Mouse (Mus musculus): ENCODE results near the gene Tln1.
A peak's percentile ranks its signal among the peaks of the same experiment; 100 is the strongest.

DNA sequence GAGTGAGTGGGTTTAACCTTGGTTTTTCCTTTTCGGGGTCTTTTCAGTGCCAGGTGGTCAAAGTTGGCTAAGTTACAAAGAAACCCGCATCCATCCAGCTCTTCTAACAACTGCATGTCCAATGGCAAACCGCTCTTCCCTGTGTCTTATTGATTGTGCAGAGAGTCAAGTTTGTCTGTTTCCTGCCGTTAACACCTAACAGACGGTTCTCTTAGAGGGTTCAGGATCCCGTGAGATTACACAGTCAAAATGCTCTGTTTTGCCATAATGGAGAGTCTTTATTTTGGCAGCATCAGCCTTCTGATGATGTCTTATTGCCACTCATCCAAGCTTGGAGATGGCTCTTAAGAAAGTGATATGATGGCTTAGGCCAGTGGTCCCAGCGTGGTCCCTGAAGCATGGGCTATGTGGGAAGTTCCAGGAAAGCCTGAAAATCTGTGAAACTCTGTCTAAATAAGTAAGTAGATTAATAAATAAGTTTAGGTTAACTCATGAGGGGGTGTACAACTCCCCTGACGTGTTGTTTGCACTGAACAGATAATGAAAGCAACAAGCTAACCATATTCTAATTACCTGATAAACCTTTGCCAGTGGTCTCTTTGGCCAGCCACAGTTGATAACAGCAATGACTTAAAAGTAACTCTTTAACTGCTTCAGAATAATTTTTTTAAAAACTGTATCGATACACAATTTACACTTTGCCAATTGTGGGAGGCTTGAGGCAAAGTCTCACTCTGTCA is 37.9 kb upstream of the Tln1 start:
- TF ChIP-seq CTCF (IDR thresholded peaks at IDR 0.05; ENCODE audit: low read depth) (no peak), EP300 (IDR thresholded peaks at IDR 0.05; ENCODE audit: low read depth) (peak; percentile 73)
